36 mouse cellular contexts compared by ENCODE assay signal in genomic region chrX:107812120-107812519, GRCm38 (mm10). TPM values are rescaled to one million over a fixed set of nuclear protein-coding genes. Genes with fewer than 3 reads are reported as not detected.
"Had no signal": no experiment of that assay in that cellular context is flagged by ENCODE, and none has a peak within 500 bp of the region (broad histone marks: within the 10 kb centered on the region; RNA-seq: fewer than 3 reads in every experiment).

No protein-coding gene starts in this region.

- H3K27me3 ChIP-seq: embryonic facial prominence, embryonic 12.5 days; embryonic facial prominence, embryonic 13.5 days; embryonic facial prominence, embryonic 15.5 days; forebrain, embryonic 12.5 days; forebrain, embryonic 13.5 days; forebrain, embryonic 15.5 days had no signal

- H3K36me3 ChIP-seq: embryonic facial prominence, embryonic 10.5 days; embryonic facial prominence, embryonic 12.5 days; embryonic facial prominence, embryonic 13.5 days; embryonic facial prominence, embryonic 15.5 days; forebrain, embryonic 10.5 days; forebrain, embryonic 12.5 days; forebrain, embryonic 15.5 days had no signal

- H3K4me1 ChIP-seq: embryonic facial prominence, embryonic 10.5 days; embryonic facial prominence, embryonic 12.5 days; embryonic facial prominence, embryonic 13.5 days; embryonic facial prominence, embryonic 15.5 days; forebrain, embryonic 10.5 days; forebrain, embryonic 12.5 days; forebrain, embryonic 13.5 days; forebrain, embryonic 15.5 days had no signal

- H3K9me3 ChIP-seq: embryonic facial prominence, embryonic 10.5 days; embryonic facial prominence, embryonic 12.5 days; embryonic facial prominence, embryonic 13.5 days; embryonic facial prominence, embryonic 15.5 days; forebrain, embryonic 10.5 days; forebrain, embryonic 12.5 days; forebrain, embryonic 13.5 days; forebrain, embryonic 15.5 days had no signal

- H3K27ac ChIP-seq: embryonic facial prominence, embryonic 10.5 days; embryonic facial prominence, embryonic 12.5 days; embryonic facial prominence, embryonic 13.5 days; embryonic facial prominence, embryonic 15.5 days; forebrain, embryonic 10.5 days; forebrain, embryonic 12.5 days; forebrain, embryonic 13.5 days; forebrain, embryonic 15.5 days; gastrocnemius, adult 2 months; heart, adult 2 months had no signal

- H3K4me2 ChIP-seq: embryonic facial prominence, embryonic 12.5 days; embryonic facial prominence, embryonic 13.5 days; embryonic facial prominence, embryonic 15.5 days; forebrain, embryonic 12.5 days; forebrain, embryonic 13.5 days; forebrain, embryonic 15.5 days had no signal

- DNase-seq: cerebellum, adult 9-10 months; cerebellum, adult 9-11 months; cerebellum, postnatal 10 days; cerebellum, postnatal 14 days; cerebellum, postnatal 25 days; cerebellum, postnatal 36 days; embryo, embryonic 11 days; forebrain, postnatal 0 days; gastrocnemius, adult 2 months; gastrocnemius, postnatal 10 days; gastrocnemius, postnatal 14 days; gastrocnemius, postnatal 25 days; gastrocnemius, postnatal 36 days; heart, adult 11 months; heart, adult 18-20 months; heart, adult 2 months had no signal

- H3K4me3 ChIP-seq: embryonic facial prominence, embryonic 10.5 days; embryonic facial prominence, embryonic 12.5 days; embryonic facial prominence, embryonic 13.5 days; embryonic facial prominence, embryonic 15.5 days; erythroblast, embryonic 14.5 days; forebrain, embryonic 10.5 days; forebrain, embryonic 12.5 days; forebrain, embryonic 13.5 days; forebrain, embryonic 15.5 days; gastrocnemius, adult 2 months; heart, adult 2 months had no signal

- ATAC-seq: forebrain, embryonic 13.5 days; forebrain, embryonic 14.5 days; forebrain, embryonic 15.5 days; forebrain, embryonic 16.5 days; forebrain, postnatal 0 days had no signal

- H3K9ac ChIP-seq: embryonic facial prominence, embryonic 12.5 days; embryonic facial prominence, embryonic 13.5 days; embryonic facial prominence, embryonic 15.5 days; forebrain, embryonic 12.5 days; forebrain, embryonic 13.5 days; forebrain, embryonic 15.5 days; forebrain, postnatal 0 days had no signal

RNA-seq across cellular contexts. Expression of gene Tent5d, which starts 19.7 kb away (rescaled TPM):
- total RNA-seq: common myeloid progenitor, adult 5-6 weeks; gastrocnemius, adult 18-20 months; gastrocnemius, adult 2 months; gastrocnemius, adult 8-10 months; gastrocnemius, postnatal 10 days; gastrocnemius, postnatal 14 days; gastrocnemius, postnatal 25 days; gastrocnemius, postnatal 36 days; gastrocnemius, postnatal 4 days; heart, adult 18-20 months; heart, adult 2 months; heart, adult 8-10 months had no signal
- polyA plus RNA-seq: cortical plate, adult 2 months; embryonic facial prominence, embryonic 13.5 days; embryonic facial prominence, embryonic 14.5 days; embryonic facial prominence, embryonic 15.5 days; erythroblast, embryonic 14.5 days; forebrain, embryonic 10.5 days; forebrain, embryonic 11.5 days; forebrain, embryonic 13.5 days; forebrain, embryonic 15.5 days; forebrain, embryonic 16.5 days; frontal cortex, adult 2 months; heart, adult 2 months had no signal
